Mouse (Mus musculus): ENCODE measurements around the gene Apoc2.
A peak's percentile ranks its signal among the peaks of the same experiment; 100 is the strongest.
"Not testable (repeated sequence)": the region's sequence is repeated elsewhere in the genome, so short reads cannot be mapped to it uniquely, and the experiment has no call there.

The Apoc2 gene

GRCm38 (mm10) chr7:19698907-19699826, 21.4 kb upstream of the Apoc2 start, which contains the start of gene Apoe:
TSS of gene Apoe (minus strand) at chr7:19699188.
- peak; percentile 56 to 62 for DNase-seq (ENCODE audit: low spot score in 2 of 2)

GRCm38 (mm10) chr7:19697949-19698906, 20.5 kb upstream of the Apoc2 start:
- no peak for DNase-seq (ENCODE audit: low spot score in 2 of 2)

GRCm38 (mm10) chr7:19696336-19696873, 18.7 kb upstream of the Apoc2 start:
- no peak for DNase-seq (ENCODE audit: low spot score in 2 of 2)

- DNase-seq (ENCODE audit: low spot score in 2 of 2), result no peak
These were observed 18.1 kb upstream of the Apoc2 start for GRCm38 (mm10) chr7:19695881-19696280.

GRCm38 (mm10) chr7:19695213-19695594, 17.5 kb upstream of the Apoc2 start:
- DNase-seq (ENCODE audit: low spot score in 2 of 2), result no peak

- DNase-seq (ENCODE audit: low spot score in 2 of 2), result no peak
These were observed 16.8 kb upstream of the Apoc2 start for GRCm38 (mm10) chr7:19694336-19695212.

GRCm38 (mm10) chr7:19693421-19693820, 15.7 kb upstream of the Apoc2 start:
- DNase-seq (ENCODE audit: low spot score in 2 of 2), result peak in 1 of 2 experiments; percentile 36

GRCm38 (mm10) chr7:19691873-19692865, 14.4 kb upstream of the Apoc2 start, which contains the start of gene Apoc1:
TSS of gene Apoc1 (minus strand) at chr7:19692660.
- no peak for DNase-seq (ENCODE audit: low spot score in 2 of 2)

GRCm38 (mm10) chr7:19691434-19691833, 13.7 kb upstream of the Apoc2 start:
- no peak for DNase-seq (ENCODE audit: low spot score in 2 of 2)

- no peak for DNase-seq (ENCODE audit: low spot score in 2 of 2)
These were observed 13.1 kb upstream of the Apoc2 start for GRCm38 (mm10) chr7:19690845-19691244.

- no peak for DNase-seq (ENCODE audit: low spot score in 2 of 2)
These were observed 10.9 kb upstream of the Apoc2 start for GRCm38 (mm10) chr7:19688611-19689010.

- no peak for DNase-seq (ENCODE audit: low spot score in 2 of 2)
These were observed 10.4 kb upstream of the Apoc2 start for GRCm38 (mm10) chr7:19688101-19688500.

GRCm38 (mm10) chr7:19686927-19687583, 9.3 kb upstream of the Apoc2 start:
- DNase-seq (ENCODE audit: low spot score in 2 of 2), result not testable (repeated sequence)

GRCm38 (mm10) chr7:19686521-19686920, 8.8 kb upstream of the Apoc2 start:
- DNase-seq (ENCODE audit: low spot score in 2 of 2), result no peak

GRCm38 (mm10) chr7:19685374-19685773, 7.6 kb upstream of the Apoc2 start:
- no peak for DNase-seq (ENCODE audit: low spot score in 2 of 2)

- DNase-seq (ENCODE audit: low spot score in 2 of 2), result no peak
These were observed 6.0 kb upstream of the Apoc2 start for GRCm38 (mm10) chr7:19683771-19684201.

- DNase-seq (ENCODE audit: low spot score in 2 of 2), result no peak
These were observed 5.2 kb upstream of the Apoc2 start for GRCm38 (mm10) chr7:19682979-19683378.

GRCm38 (mm10) chr7:19681202-19681694, 3.5 kb upstream of the Apoc2 start, which contains the start of the genes Gm44805 and Apoc4:
TSS of gene Gm44805 (minus strand) at chr7:19681423.
TSS of gene Apoc4 (minus strand) at chr7:19681479.
- DNase-seq (ENCODE audit: low spot score in 2 of 2), result no peak

- DNase-seq (ENCODE audit: low spot score in 2 of 2), result no peak
These were observed 3.0 kb upstream of the Apoc2 start for GRCm38 (mm10) chr7:19680702-19681101.
